Mouse (Mus musculus): ENCODE results near the gene 2310046K23Rik.

DNA sequence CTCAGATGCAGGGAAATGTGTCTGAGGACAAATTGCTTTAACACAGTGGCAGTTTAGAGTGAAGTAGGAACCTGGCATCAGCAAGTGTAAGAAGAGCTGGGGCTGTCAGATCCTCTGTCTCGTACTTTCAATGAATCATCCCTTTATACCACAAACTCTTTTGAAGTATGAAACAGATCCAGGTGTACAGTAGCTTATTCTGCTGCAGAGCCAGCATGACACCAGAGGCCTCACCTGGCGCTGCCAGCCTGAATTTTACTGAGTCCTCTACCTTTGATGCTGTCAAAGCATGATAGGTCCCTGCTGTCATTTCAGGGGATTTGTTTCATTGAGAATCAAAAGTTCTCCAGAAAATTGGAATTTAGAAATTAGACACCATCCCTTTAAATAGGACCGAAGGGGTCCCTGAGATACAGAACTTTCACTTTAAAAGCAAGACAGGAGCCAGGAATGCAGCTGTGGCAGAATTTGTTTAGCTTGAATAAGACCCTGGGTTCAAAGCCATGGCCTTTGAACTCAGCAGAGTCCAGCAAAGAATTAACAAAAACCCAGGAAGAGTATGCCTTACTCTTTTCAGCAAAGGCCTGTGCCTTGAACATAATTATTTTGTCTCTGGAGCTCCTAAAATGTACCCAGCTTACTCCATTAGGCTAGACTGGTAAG is 49.0 kb upstream of the 2310046K23Rik start:
- no peak for TF ChIP-seq POLR2A (IDR thresholded peaks at IDR 0.05; ENCODE audit: low read depth, low read length)
- no peak for TF ChIP-seq CTCF (IDR thresholded peaks at IDR 0.05; ENCODE audit: extremely low read depth, insufficient read depth, insufficient read length, insufficient replicate concordance)
